29 mouse cellular contexts compared by ENCODE assay signal in genomic region chr17:46881728-46882127, GRCm38 (mm10). TPM values are rescaled to one million over a fixed set of nuclear protein-coding genes. Genes with fewer than 3 reads are reported as not detected.
"Had no signal": no experiment of that assay in that cellular context is flagged by ENCODE, and none has a peak within 500 bp of the region (broad histone marks: within the 10 kb centered on the region; RNA-seq: fewer than 3 reads in every experiment).

No protein-coding gene starts in this region.

- H3K4me3 ChIP-seq: heart, adult 2 months; heart, embryonic 13.5 days; heart, embryonic 15.5 days; hindbrain, embryonic 13.5 days; hindbrain, embryonic 15.5 days; layer of hippocampus, adult 2 months; left cerebral cortex, adult 2 months; limb, embryonic 10.5 days; limb, embryonic 12.5 days had no signal

- H3K9me3 ChIP-seq: heart, embryonic 13.5 days; heart, embryonic 15.5 days; hindbrain, embryonic 13.5 days; hindbrain, embryonic 15.5 days; limb, embryonic 10.5 days; limb, embryonic 12.5 days had no signal

- H3K27me3 ChIP-seq: heart, embryonic 15.5 days; hindbrain, embryonic 15.5 days; limb, embryonic 12.5 days had no signal

- H3K27ac ChIP-seq: heart, adult 2 months; heart, embryonic 13.5 days; heart, embryonic 15.5 days; hindbrain, embryonic 13.5 days; hindbrain, embryonic 15.5 days; hindbrain, postnatal 0 days; layer of hippocampus, adult 2 months; left cerebral cortex, adult 2 months; limb, embryonic 10.5 days; limb, embryonic 12.5 days had no signal

- DNase-seq: gastrocnemius, postnatal 14 days; gastrocnemius, postnatal 36 days; heart, adult 11 months; heart, postnatal 14 days; heart, postnatal 36 days; kidney, adult 18-20 months; kidney, adult 8-10 months; kidney, postnatal 10 days; kidney, postnatal 25 days; kidney, postnatal 4 days; liver had no signal

- ATAC-seq: hindbrain, postnatal 0 days; intestine, postnatal 0 days had no signal

- H3K36me3 ChIP-seq: heart, embryonic 13.5 days; heart, embryonic 15.5 days; hindbrain, embryonic 15.5 days; limb, embryonic 10.5 days; limb, embryonic 12.5 days had no signal

- H3K9ac ChIP-seq: heart, embryonic 13.5 days; heart, embryonic 15.5 days; hindbrain, embryonic 13.5 days; hindbrain, embryonic 15.5 days; limb, embryonic 12.5 days had no signal

- H3K4me2 ChIP-seq: heart, embryonic 11.5 days; heart, embryonic 13.5 days; heart, embryonic 15.5 days; hindbrain, embryonic 13.5 days; hindbrain, embryonic 15.5 days; limb, embryonic 12.5 days; liver, embryonic 11.5 days had no signal

RNA-seq across cellular contexts. Expression of gene Prph2, which starts 28.5 kb away (rescaled TPM):
- polyA plus RNA-seq: gonadal fat pad, adult 2 months; heart, adult 2 months; heart, embryonic 11.5 days; heart, embryonic 13.5 days; heart, embryonic 15.5 days; heart, postnatal 0 days; hindbrain, embryonic 11.5 days; hindbrain, embryonic 13.5 days; intestine, embryonic 14.5 days; intestine, postnatal 0 days; limb, embryonic 10.5 days; limb, embryonic 12.5 days; limb, embryonic 14.5 days; liver, embryonic 11.5 days had no signal
